Mouse (Mus musculus) embryonic fibroblast, embryonic 13.5 days (primary cell): ENCODE results near the gene Kcna6. TPM values are rescaled to one million over a fixed set of nuclear protein-coding genes. Genes with fewer than 3 reads are reported as not detected.

Experiments
- H3K27ac ChIP-seq: 2 replicates; pipeline ENCODE4 v1.5.1; 2012; ENCODE audit warnings: low read length, control low read depth, inconsistent platforms; ENCODE audit not compliant: insufficient read depth
- H3K4me1 ChIP-seq: 2 replicates; pipeline ENCODE4 v1.6.1; 2011; ENCODE audit warnings: low read length; ENCODE audit not compliant: control insufficient read depth, insufficient read depth
- H3K4me3 ChIP-seq: 2 replicates; pipeline ENCODE4 v1.5.1; 2011; ENCODE audit warnings: mild to moderate bottlenecking, control low read depth, low read length; ENCODE audit not compliant: insufficient read depth
- CTCF ChIP-seq: IDR thresholded peaks from 2 replicates; pipeline ENCODE4 v1.5.1; 2011; ENCODE audit warnings: mild to moderate bottlenecking, control low read depth, low read length, moderate library complexity, borderline replicate concordance; ENCODE audit not compliant: insufficient read depth
- POLR2A ChIP-seq: IDR thresholded peaks from 2 replicates; pipeline ENCODE4 v1.6.1; 2011; ENCODE audit warnings: low read depth, mild to moderate bottlenecking, control low read depth, low read length, moderate library complexity
- polyA plus RNA-seq: library from polyadenylated mRNA; stranded (reverse); fragments of >200 nt; gene quantifications from 2 replicates; pipeline ENCODE4 v1.2.4, GENCODE M21; 2011; ENCODE audit warnings: low read depth; ENCODE audit not compliant: missing spikeins, insufficient read length

Kcna6 gene
- polyA plus RNA-seq: 1.8 and 2.2 TPM in 2 replicates

DNA sequence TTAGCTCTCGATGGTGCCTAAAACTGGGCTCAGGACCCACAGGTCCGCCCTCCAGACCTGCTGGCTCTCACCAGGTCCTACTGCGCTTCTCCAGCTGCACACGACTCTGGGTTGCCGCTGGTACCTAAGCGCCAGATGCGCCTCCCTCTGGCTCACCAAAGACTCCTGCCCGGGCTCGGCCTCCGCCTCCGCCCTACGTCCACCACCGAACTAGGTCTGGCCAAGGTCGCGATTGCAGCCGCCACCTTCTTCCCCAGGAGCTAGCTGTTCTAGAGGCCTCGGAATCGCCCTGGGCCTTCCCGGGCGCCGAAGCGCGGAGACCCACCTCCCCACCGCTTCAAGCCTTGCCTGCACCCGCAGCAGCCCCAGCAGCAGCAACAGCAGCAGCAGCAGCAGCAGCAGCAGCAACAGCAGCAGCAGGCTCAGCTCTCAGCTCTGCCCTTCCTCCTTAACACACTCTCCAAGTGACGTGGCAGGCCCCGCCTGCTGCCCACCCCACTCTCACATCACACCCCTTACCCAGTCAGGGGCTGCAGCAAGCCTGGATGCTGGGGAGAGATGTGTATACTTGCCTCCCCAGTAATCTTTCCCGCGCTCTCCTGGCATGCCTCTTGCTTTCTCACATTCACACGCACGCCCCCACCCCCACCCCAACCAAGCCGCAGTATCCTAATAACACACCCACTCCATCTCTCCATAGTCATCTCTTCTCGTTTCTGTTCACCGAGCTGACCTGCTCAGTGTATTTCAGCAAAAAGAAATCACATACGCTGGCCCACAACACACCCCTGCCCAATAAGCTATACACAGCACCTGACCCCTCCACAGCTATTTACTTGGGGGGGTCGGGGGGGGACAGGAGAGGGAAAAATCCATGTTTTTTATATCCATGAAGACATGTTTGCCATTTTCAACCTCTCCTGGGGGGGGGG, at the start of gene Kcna6:
Gene Kcna6, minus strand, starts transcription at position 464 of the 932 bp plus-strand sequence.
- TF ChIP-seq CTCF (no peak), POLR2A (0 out of 2 replicates have a peak, but pooled peaks have one; percentile 23)
- Histone ChIP-seq H3K27ac (no peak within 1 kb of the TSS), H3K4me1 (peaks cover 2% of the 10 kb centered on the region), H3K4me3 (peak within 1 kb of the TSS; percentile 49)

GRCm38 (mm10) chr6:126788863-126789262, 48.4 kb upstream of the Kcna6 start:
- H3K27ac ChIP-seq: no peak overlapping the region
- no peak overlapping the region for H3K4me3 ChIP-seq
- H3K4me1 ChIP-seq: no peaks in the 10 kb centered on the region
- TF ChIP-seq POLR2A: no peak
- TF ChIP-seq CTCF: no peak

DNA sequence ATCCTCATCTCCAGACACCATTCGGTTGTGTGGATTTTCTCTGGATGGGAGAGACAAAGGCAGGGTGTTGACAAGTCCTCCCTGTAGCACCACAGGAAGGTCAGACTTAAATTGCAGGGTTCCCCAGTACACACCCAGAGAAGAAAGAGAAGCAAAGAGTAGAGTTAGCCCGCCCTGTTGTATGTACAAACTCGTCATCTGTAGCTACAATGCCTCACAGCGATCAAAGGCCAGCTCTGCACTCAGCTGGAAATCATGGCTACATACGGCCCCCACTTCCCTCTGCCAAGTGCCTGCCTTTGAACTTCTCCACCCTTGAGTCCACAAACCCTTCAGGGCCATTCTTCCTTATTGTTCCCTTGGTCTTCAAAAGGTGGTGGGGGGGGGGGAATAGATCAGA, 43.7 kb upstream of the Kcna6 start:
- H3K4me1 ChIP-seq: no peaks in the 10 kb centered on the region
- no peak overlapping the region for H3K27ac ChIP-seq
- TF ChIP-seq CTCF (no peak), POLR2A (no peak)
- no peak overlapping the region for H3K4me3 ChIP-seq

DNA sequence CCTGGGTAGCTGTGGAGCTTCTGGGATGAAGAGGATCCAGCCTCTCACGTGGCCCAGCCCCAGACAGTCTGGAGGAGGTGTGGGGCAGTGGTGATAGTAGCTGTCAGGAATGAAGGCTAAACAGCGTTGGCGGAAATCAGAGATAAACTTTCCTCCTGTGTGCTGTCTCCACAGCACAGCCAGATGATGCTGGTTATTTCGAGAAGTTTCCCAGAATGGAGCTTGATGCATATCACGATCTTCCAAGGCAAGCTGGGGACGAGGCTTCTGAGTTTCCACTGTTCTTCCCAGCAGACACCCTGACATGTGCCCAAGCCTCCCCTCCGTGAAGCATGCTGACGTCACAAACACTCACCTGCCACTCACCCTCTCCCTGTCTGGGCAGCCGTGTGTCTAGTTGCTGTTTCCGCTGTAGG, 43.2 kb upstream of the Kcna6 start:
- TF ChIP-seq CTCF (no peak), POLR2A (no peak)

DNA sequence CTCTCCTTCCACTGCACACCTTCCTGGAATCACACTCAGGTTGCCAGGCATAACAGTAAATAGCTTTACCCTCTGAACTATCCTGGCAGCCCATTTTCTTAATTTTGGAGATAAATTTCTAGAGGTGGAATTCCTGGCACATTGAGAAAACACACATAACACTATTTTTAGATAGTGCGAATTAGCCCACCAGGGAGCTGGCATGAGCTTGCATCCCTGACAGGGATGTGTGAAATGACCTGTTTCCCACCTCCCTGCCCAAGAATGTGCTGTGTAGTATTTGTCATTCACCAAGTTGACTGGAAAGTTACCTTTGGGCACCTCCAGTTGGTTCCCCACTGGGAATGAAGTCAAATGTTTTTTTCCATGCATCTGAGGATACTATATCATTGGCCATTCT, 42.6 kb upstream of the Kcna6 start:
- Histone ChIP-seq H3K27ac (no peak overlapping the region), H3K4me1 (no peaks in the 10 kb centered on the region), H3K4me3 (no peak overlapping the region)
- TF ChIP-seq POLR2A (no peak), CTCF (no peak)

More for the DNA sequence above, 43.2 kb upstream of the Kcna6 start:
- H3K27ac ChIP-seq: no peak overlapping the region
- no peak overlapping the region for H3K4me3 ChIP-seq
- no peaks in the 10 kb centered on the region for H3K4me1 ChIP-seq

DNA sequence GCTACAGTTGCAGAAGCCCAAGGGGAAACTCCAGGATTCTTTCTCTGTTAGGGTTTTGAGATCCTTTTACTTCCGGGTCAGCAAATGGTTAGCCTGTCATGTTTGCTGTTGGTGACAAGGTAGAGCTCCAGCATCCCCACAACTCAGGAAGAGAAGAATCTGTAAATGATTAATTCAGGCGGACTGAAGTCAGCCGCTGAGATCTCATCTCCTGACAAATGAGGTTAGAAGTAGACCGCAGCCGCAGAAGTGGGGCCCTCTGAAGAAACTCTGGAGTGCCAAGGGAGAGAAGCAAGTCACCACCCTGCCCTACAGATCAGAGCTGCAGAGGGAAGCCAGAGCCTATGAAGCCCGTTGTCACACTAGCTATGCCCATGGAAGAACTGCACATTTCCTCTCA, 37.4 kb upstream of the Kcna6 start:
- H3K4me1 ChIP-seq: no peaks in the 10 kb centered on the region
- no peak overlapping the region for H3K27ac ChIP-seq
- TF ChIP-seq CTCF: no peak
- TF ChIP-seq POLR2A: no peak
- no peak overlapping the region for H3K4me3 ChIP-seq

DNA sequence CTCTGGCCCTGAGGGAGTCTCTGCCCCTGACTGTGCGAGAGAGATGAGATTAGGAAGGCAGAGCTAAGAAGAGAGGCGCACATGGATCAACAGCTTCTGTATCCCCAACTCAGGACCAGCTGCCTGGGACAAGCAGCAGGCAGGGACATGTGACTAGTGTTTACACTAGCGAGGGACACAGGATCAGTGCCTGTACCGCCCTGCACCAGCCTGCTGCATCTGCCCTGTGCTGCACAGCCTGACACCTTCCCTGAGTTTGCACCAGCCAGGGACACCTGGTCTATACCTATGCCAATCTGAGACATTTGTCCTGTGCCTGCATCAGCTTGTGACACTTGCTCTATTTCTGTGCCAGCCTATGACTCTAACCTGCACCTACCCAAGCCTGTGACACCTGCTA, 33.4 kb upstream of the Kcna6 start:
- TF ChIP-seq CTCF (no peak), POLR2A (no peak)

GRCm38 (mm10) chr6:126772326-126772725, 31.9 kb upstream of the Kcna6 start:
- Histone ChIP-seq H3K4me1 (no peaks in the 10 kb centered on the region), H3K4me3 (no peak overlapping the region), H3K27ac (no peak overlapping the region)
- TF ChIP-seq CTCF: no peak
- no peak for TF ChIP-seq POLR2A

More for the DNA sequence above, 33.4 kb upstream of the Kcna6 start:
- H3K27ac ChIP-seq: no peak overlapping the region
- no peaks in the 10 kb centered on the region for H3K4me1 ChIP-seq
- H3K4me3 ChIP-seq: no peak overlapping the region

DNA sequence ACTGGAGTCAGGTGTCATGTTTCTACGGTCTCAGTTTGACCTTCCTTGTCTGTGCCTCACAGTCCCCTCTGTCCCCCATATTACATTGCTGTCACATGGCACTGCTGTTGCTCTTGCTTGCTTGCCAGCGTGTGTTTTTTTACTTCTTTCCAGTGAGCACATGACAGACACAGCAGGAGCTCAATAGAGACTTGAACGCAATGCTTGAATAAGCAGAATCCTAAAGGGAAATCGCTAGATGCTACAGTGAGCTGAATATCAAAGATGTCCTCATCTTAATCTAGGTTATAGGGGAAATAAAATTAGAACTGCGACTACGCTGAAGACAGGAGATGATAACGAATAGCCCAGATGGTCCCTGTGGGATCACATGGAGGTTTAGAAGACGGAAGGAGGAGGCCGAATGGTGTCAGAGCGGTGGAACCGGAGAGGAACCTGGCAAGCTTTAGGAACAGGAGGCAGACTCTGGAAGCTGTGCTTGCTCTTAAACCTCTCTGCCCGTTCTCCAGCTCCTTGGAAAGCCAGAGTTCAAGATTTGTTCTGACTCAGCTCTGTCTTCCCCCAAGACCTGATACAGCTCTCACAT, 29.8 kb upstream of the Kcna6 start:
- no peak for TF ChIP-seq POLR2A
- TF ChIP-seq CTCF: no peak
- no peaks in the 10 kb centered on the region for H3K4me1 ChIP-seq
- H3K4me3 ChIP-seq: no peak overlapping the region
- no peak overlapping the region for H3K27ac ChIP-seq

DNA sequence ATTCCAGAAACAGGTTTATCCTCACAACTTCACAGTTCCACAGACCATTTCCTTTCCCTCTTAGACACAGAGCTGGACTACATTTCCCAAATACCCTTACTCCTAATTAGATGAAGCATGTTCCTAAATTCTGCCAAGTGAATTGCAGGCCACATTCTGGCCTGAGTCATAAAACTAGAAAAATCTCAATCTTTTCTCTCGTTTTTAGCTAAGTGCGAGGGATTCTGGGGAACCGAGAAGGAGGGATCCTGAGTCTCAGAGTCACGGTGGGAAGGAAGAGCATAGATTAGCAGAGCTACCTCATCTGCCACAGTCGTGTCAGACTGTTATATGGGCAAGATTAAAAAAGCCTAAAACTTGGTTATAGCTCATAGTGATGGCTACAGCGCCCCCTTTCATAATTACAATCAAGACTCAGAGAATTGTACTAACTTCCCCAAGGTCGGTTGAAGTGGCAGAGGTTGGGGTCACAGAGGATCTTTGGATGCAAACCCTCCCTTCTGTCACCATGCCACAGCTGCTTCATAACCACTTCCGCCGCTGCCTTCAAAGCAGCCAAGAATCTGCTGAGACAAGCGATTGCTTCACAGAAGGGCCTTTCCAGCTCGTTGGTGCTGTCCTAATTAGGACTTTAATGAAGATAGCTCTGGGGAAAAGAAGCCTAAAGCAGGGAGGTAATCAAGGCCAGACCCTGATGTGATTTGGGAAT, 28.6 kb upstream of the Kcna6 start:
- TF ChIP-seq POLR2A: no peak
- TF ChIP-seq CTCF: no peak
- no peak overlapping the region for H3K27ac ChIP-seq

More for the DNA sequence above, 28.6 kb upstream of the Kcna6 start:
- H3K4me1 ChIP-seq: no peaks in the 10 kb centered on the region
- no peak overlapping the region for H3K4me3 ChIP-seq
